Comparison of ENCODE assay signal across 9 mouse cellular contexts in the genomic region with DNA sequence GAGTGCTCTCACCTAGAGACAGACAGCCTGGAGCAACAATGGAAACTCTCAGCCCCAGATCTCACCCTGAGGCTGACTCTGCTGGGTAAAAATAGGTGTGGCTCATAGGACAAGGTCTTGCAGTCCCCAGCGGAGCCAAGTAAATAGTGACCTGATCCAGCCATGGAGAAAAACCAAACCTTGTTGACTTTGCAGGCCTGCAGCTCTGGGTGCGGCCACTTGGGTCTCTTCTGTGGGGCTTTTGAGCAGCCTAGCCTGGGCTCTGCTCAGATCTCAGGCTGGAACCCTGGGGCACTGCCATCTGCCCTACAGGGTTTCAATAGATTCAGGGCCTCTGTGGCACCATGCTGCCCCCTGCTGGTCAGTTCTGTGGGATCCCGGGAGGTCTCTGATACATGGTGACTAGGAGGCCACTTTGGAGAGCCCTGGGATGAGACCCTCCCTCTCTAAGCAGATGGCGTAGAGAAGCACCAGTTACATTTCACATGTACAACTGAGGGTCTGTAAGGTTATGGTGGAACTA. TPM values are rescaled to one million over a fixed set of nuclear protein-coding genes. Genes with fewer than 3 reads are reported as not detected.
DNase-seq lines count a peak whose midpoint lies in the region; ATAC-seq and TF ChIP-seq lines count a peak whose summit lies in the region.
"Had no signal": no experiment of that assay in that cellular context is flagged by ENCODE, and none has a peak within 500 bp of the region (broad histone marks: within the 10 kb centered on the region; RNA-seq: fewer than 3 reads in every experiment).

No protein-coding gene starts in this region.

- peak; percentile 80 for TF ChIP-seq CTCF in ES-Bruce4 (IDR thresholded peaks at IDR 0.05; ENCODE audit: low read depth, low read length)
- peak; percentile 77 for TF ChIP-seq CTCF in forebrain, postnatal 0 days (IDR thresholded peaks at IDR 0.05; ENCODE audit: low read depth)
- TF ChIP-seq CTCF in lung, adult 2 months (IDR thresholded peaks at IDR 0.05; ENCODE audit: insufficient read depth, low read length): peak; percentile 81

- TF ChIP-seq EP300 in ES-Bruce4 (IDR thresholded peaks at IDR 0.05; ENCODE audit: insufficient read depth, low read depth, low read length): no peak; the same call in 1 of the 2 replicates

- H3K27ac ChIP-seq in ES-Bruce4 (ENCODE audit: insufficient read depth, low read length): no peak overlapping the region
- no peak overlapping the region for H3K27ac ChIP-seq in forebrain, postnatal 0 days (ENCODE audit: low read depth, low read length)

- H3K4me3 ChIP-seq in ES-Bruce4 (ENCODE audit: low read depth, low read length): no peak overlapping the region
- H3K4me3 ChIP-seq in forebrain, postnatal 0 days (ENCODE audit: low read depth, low read length): no peak overlapping the region
- no peak overlapping the region for H3K4me3 ChIP-seq in lung, adult 2 months (replicated peaks; ENCODE audit: extremely low read depth, low read depth, low read length)
- H3K4me3 ChIP-seq: erythroblast, embryonic 14.5 days had no signal

- DNase-seq in cerebellum, adult 18-20 months: peak; percentile 95 to 97
- peak; percentile 76 for DNase-seq in forebrain, postnatal 0 days
- peak; percentile 93 to 94 for DNase-seq in heart, postnatal 36 days
- peak; percentile 64 to 93 for DNase-seq in layer of hippocampus, adult 18-20 months (ENCODE audit: low spot score in 2 of 2)
- DNase-seq in lung, adult 2 months: peak; percentile 94
- peak; percentile 85 for DNase-seq in ovary, postnatal 14 days (ENCODE audit: low spot score)
- DNase-seq in thymus, postnatal 10 days (ENCODE audit: low spot score in 2 of 2): peak; percentile 23 to 61

- no peaks in the 10 kb centered on the region for H3K36me3 ChIP-seq in ES-Bruce4 (ENCODE audit: control insufficient read depth, insufficient read depth, low read length, poor library complexity, severe bottlenecking)
- H3K36me3 ChIP-seq in forebrain, postnatal 0 days (ENCODE audit: insufficient read depth): no peaks in the 10 kb centered on the region

- H3K27me3 ChIP-seq in ES-Bruce4 (ENCODE audit: control insufficient read depth, insufficient read depth, low read length, poor library complexity, severe bottlenecking): no peaks in the 10 kb centered on the region
- no peaks in the 10 kb centered on the region for H3K27me3 ChIP-seq in forebrain, postnatal 0 days (ENCODE audit: insufficient read depth, low read length)

- peaks cover 7% of the 10 kb centered on the region for H3K4me1 ChIP-seq in ES-Bruce4 (ENCODE audit: control insufficient read depth, insufficient read depth, low read length)
- no peaks in the 10 kb centered on the region for H3K4me1 ChIP-seq in forebrain, postnatal 0 days (ENCODE audit: insufficient read depth)
- peaks cover 3% of the 10 kb centered on the region; the same call in 1 of the 2 replicates for H3K4me1 ChIP-seq in lung, adult 2 months (ENCODE audit: control insufficient read depth, insufficient read depth, low read length)

- TF ChIP-seq POLR2A in ES-Bruce4 (IDR thresholded peaks at IDR 0.05; ENCODE audit: insufficient read depth, low read length): no peak
- no peak for TF ChIP-seq POLR2A in lung, adult 2 months (IDR thresholded peaks at IDR 0.05; ENCODE audit: borderline replicate concordance, extremely low read depth, low read depth, low read length)

- no peak overlapping the region for H3K4me2 ChIP-seq in forebrain, postnatal 0 days (ENCODE audit: low read depth)

- H3K9ac ChIP-seq in ES-Bruce4 (ENCODE audit: low read depth, poor library complexity, severe bottlenecking): no peak overlapping the region
- no peak overlapping the region for H3K9ac ChIP-seq in forebrain, postnatal 0 days

- no peaks in the 10 kb centered on the region for H3K9me3 ChIP-seq in ES-Bruce4 (replicated peaks; ENCODE audit: control insufficient read depth, insufficient read depth, low read length, poor library complexity, severe bottlenecking)
- no peaks in the 10 kb centered on the region for H3K9me3 ChIP-seq in forebrain, postnatal 0 days (ENCODE audit: low read length)

- 44% methylated on average over 4 of the region's 4 CpGs for WGBS in forebrain, postnatal 0 days
- 28% methylated on average over 4 of the region's 4 CpGs for WGBS in lung, adult 2 months

- peak; percentile 66 for ATAC-seq in forebrain, postnatal 0 days

- intact Hi-C loops in heart, postnatal 36 days (cut with DNase I): loop anchor here (1.0 to 2.0 kb wide), 3 partner anchors 54 to 82 kb away; no protein-coding TSS in a partner anchor

RNA-seq across cellular contexts. Expression of a gene that starts 28.7 kb away (rescaled TPM):
- polyA plus RNA-seq in ES-Bruce4 (2011; ENCODE audit: insufficient read depth, insufficient read length, low read depth, missing spikeins): 5.0 and 5.8 TPM in 2 replicates
- total RNA-seq in forebrain, postnatal 0 days (2014; rRNA removed): 70.2 and 71.3 TPM in 2 replicates
- 54.2 and 67.8 TPM in 2 replicates for polyA plus RNA-seq in forebrain, postnatal 0 days (2015; fragmentation: Nextera tagmentation; extraction: Ambion mirVana)
- 1 to 10 TPM; 1.9 to 2.2 TPM for total RNA-seq in heart, postnatal 36 days (2021)
- total RNA-seq in layer of hippocampus, adult 18-20 months (2021): 10 to 100 TPM; 40.1 to 43.6 TPM
- polyA plus RNA-seq in lung, adult 2 months (2012; rRNA removed): 14.7 and 17.9 TPM in 2 replicates
- polyA plus RNA-seq: erythroblast, embryonic 14.5 days had no signal

RNA-seq across cellular contexts. Expression of a gene that starts 52.6 kb away (rescaled TPM):
- polyA plus RNA-seq in ES-Bruce4 (2011; ENCODE audit: insufficient read depth, insufficient read length, low read depth, missing spikeins): 4.8 and 7.4 TPM in 2 replicates
- 16.6 and 24.6 TPM in 2 replicates for total RNA-seq in forebrain, postnatal 0 days (2014; rRNA removed)
- 16.2 and 17.5 TPM in 2 replicates for polyA plus RNA-seq in forebrain, postnatal 0 days (2015; fragmentation: Nextera tagmentation; extraction: Ambion mirVana)
- total RNA-seq in heart, postnatal 36 days (2021): 10 to 100 TPM; 60.8 to 87.4 TPM
- 10 to 100 TPM; 36.5 to 44.2 TPM for total RNA-seq in layer of hippocampus, adult 18-20 months (2021)
- polyA plus RNA-seq in lung, adult 2 months (2012; rRNA removed): 55.7 and 145 TPM in 2 replicates
- polyA plus RNA-seq: erythroblast, embryonic 14.5 days had no signal

Comparison
In these comparisons a context has a peak if more than half of its experiments do, and no peak if none do; other contexts are left out.
1. DNase-seq: peak in every context shown above with its lines; median percentile 96 in cerebellum, adult 18-20 months; 94 in lung, adult 2 months; 94 in heart, postnatal 36 days; 85 in ovary, postnatal 14 days; 78 in layer of hippocampus, adult 18-20 months; 76 in forebrain, postnatal 0 days; 42 in thymus, postnatal 10 days.
2. RNA of a gene that starts 28.7 kb away (total RNA-seq): 70.2 to 71.3 TPM in forebrain, postnatal 0 days and 40.1 to 43.6 TPM in layer of hippocampus, adult 18-20 months; 1.9 to 2.2 TPM in heart, postnatal 36 days; every median in the first group is over 10 times any median in the second.
3. Peak in every context shown above with its lines, with median percentiles within 50 percentile points of each other: CTCF ChIP-seq.